Comparison of ENCODE assay signal across 8 mouse cellular contexts in genomic region chr10:81570238-81570800, GRCm38 (mm10). TPM values are rescaled to one million over a fixed set of nuclear protein-coding genes. Genes with fewer than 3 reads are reported as not detected.
DNase-seq lines count a peak whose midpoint lies in the region; ATAC-seq and TF ChIP-seq lines count a peak whose summit lies in the region.

No protein-coding gene starts in this region.

- H3K4me3 ChIP-seq in cerebellum, adult 2 months (replicated peaks; ENCODE audit: insufficient read depth, low read depth, low read length): peak overlapping the region; percentile 87
- peak overlapping the region; percentile 64; the same call in 1 of the 2 replicates for H3K4me3 ChIP-seq in spleen, adult 2 months (ENCODE audit: extremely low read depth, insufficient read depth, insufficient read length)
- peak overlapping the region; percentile 50 for H3K4me3 ChIP-seq in limb, embryonic 10.5 days
- H3K4me3 ChIP-seq in stomach, embryonic 14.5 days (ENCODE audit: low read depth, low read length): peak overlapping the region; percentile 30

- TF ChIP-seq POLR2A in cerebellum, adult 2 months (IDR thresholded peaks at IDR 0.05; ENCODE audit: borderline replicate concordance, insufficient read depth, low read length): no peak
- no peak for TF ChIP-seq POLR2A in spleen, adult 2 months (IDR thresholded peaks at IDR 0.05; ENCODE audit: low read depth, low read length)

- peak overlapping the region; percentile 49; the same call in 1 of the 2 replicates for H3K27ac ChIP-seq in cerebellum, adult 2 months (ENCODE audit: insufficient read depth, low read length)
- H3K27ac ChIP-seq in spleen, adult 2 months (ENCODE audit: insufficient read depth, low read length): no peak overlapping the region
- H3K27ac ChIP-seq in limb, embryonic 10.5 days: peak overlapping the region; percentile 87
- H3K27ac ChIP-seq in stomach, embryonic 14.5 days (ENCODE audit: low read length): peak overlapping the region; percentile 86

- no peaks in the 10 kb centered on the region for H3K9me3 ChIP-seq in limb, embryonic 10.5 days (replicated peaks)
- H3K9me3 ChIP-seq in stomach, embryonic 14.5 days (ENCODE audit: control insufficient read depth, low read depth, low read length): no peaks in the 10 kb centered on the region

- H3K27me3 ChIP-seq in cerebellum, adult 2 months (ENCODE audit: control insufficient read depth, insufficient read depth, low read length): no peaks in the 10 kb centered on the region
- H3K27me3 ChIP-seq in spleen, adult 2 months (ENCODE audit: control insufficient read depth, insufficient read depth, low read length): no peaks in the 10 kb centered on the region; the same call in 1 of the 2 replicates
- H3K27me3 ChIP-seq in limb, embryonic 10.5 days (ENCODE audit: low read depth, poor library complexity, severe bottlenecking): peaks cover 61% of the 10 kb centered on the region
- H3K27me3 ChIP-seq in stomach, embryonic 14.5 days (ENCODE audit: control insufficient read depth, insufficient read depth, low read length): no peaks in the 10 kb centered on the region

- WGBS in cerebellum, adult 2 months: 8% methylated on average over 11 of the region's 11 CpGs
- WGBS in spleen, adult 2 months: 16% methylated on average over 11 of the region's 11 CpGs
- 0% methylated on average over 9 of the region's 11 CpGs for WGBS in limb, embryonic 10.5 days
- 3% methylated on average over 8 of the region's 11 CpGs for WGBS in stomach, embryonic 14.5 days

- H3K9ac ChIP-seq in stomach, embryonic 14.5 days (replicated peaks; ENCODE audit: low read depth, low read length): no peak overlapping the region

- H3K36me3 ChIP-seq in spleen, adult 2 months (ENCODE audit: control insufficient read depth, insufficient read depth, low read length): peaks cover 7% of the 10 kb centered on the region
- H3K36me3 ChIP-seq in limb, embryonic 10.5 days: peaks cover 23% of the 10 kb centered on the region
- H3K36me3 ChIP-seq in stomach, embryonic 14.5 days (ENCODE audit: control insufficient read depth, insufficient read depth, low read length): peaks cover 17% of the 10 kb centered on the region

- TF ChIP-seq CTCF in cerebellum, adult 2 months (IDR thresholded peaks at IDR 0.05; ENCODE audit: borderline replicate concordance, insufficient read depth, low read depth, low read length): no peak
- no peak for TF ChIP-seq CTCF in spleen, adult 2 months (IDR thresholded peaks at IDR 0.05; ENCODE audit: extremely low read depth, insufficient read depth, insufficient read length, insufficient replicate concordance)

- DNase-seq in cerebellum, adult 2 months: no peak
- no peak for DNase-seq in cerebellum, postnatal 14 days
- no peak for DNase-seq in spleen, adult 2 months (ENCODE audit: low read depth in 1 of 2, low spot score in 2 of 2)
- no peak for DNase-seq in spleen, postnatal 10 days (ENCODE audit: low spot score in 2 of 2)
- peak; percentile 53 for DNase-seq in limb, embryonic 10.5 days (ENCODE audit: low spot score)
- DNase-seq in right cerebral cortex, postnatal 25 days: no peak
- no peak for DNase-seq in gastrocnemius, adult 18-20 months (ENCODE audit: low spot score)

- no peak for ATAC-seq in stomach, embryonic 14.5 days (ENCODE audit: insufficient number of reproducible peaks, insufficient read depth, low FRiP score, low read depth)

- H3K4me1 ChIP-seq in cerebellum, adult 2 months (ENCODE audit: control insufficient read depth, insufficient read depth, low read length): peaks cover 34% of the 10 kb centered on the region
- peaks cover 5% of the 10 kb centered on the region; the same call in 1 of the 2 replicates for H3K4me1 ChIP-seq in spleen, adult 2 months (ENCODE audit: control insufficient read depth, insufficient read depth, insufficient read length)
- peaks cover 90% of the 10 kb centered on the region for H3K4me1 ChIP-seq in limb, embryonic 10.5 days
- peaks cover 45% of the 10 kb centered on the region for H3K4me1 ChIP-seq in stomach, embryonic 14.5 days (ENCODE audit: control insufficient read depth, insufficient read depth, low read length)

- peak overlapping the region; percentile 70 for H3K4me2 ChIP-seq in stomach, embryonic 14.5 days (replicated peaks; ENCODE audit: low read depth, low read length)

RNA-seq across cellular contexts. Expression of gene Tle2, which starts 4.0 kb away (rescaled TPM):
- polyA plus RNA-seq in cerebellum, adult 2 months (2012; rRNA removed): 282 and 321 TPM in 2 replicates
- polyA plus RNA-seq in spleen, adult 2 months (2012; rRNA removed): 49.9 and 58.6 TPM in 2 replicates
- polyA plus RNA-seq in limb, embryonic 10.5 days (2016; fragmentation: Nextera tagmentation; extraction: Ambion mirVana): 17.1 and 28.2 TPM in 2 replicates
- 17.7 and 19.1 TPM in 2 replicates for polyA plus RNA-seq in stomach, embryonic 14.5 days (2014; fragmentation: Nextera tagmentation; extraction: Ambion mirVana)
- total RNA-seq in gastrocnemius, adult 18-20 months (2021): 1 to 10 TPM; 4.9 to 7.4 TPM

RNA-seq across cellular contexts. Expression of gene Aes, which starts 11.0 kb away (rescaled TPM):
- polyA plus RNA-seq in cerebellum, adult 2 months (2012; rRNA removed): 1,117 and 1,168 TPM in 2 replicates
- polyA plus RNA-seq in spleen, adult 2 months (2012; rRNA removed): 702 and 1,172 TPM in 2 replicates
- 337 and 432 TPM in 2 replicates for polyA plus RNA-seq in limb, embryonic 10.5 days (2016; fragmentation: Nextera tagmentation; extraction: Ambion mirVana)
- polyA plus RNA-seq in stomach, embryonic 14.5 days (2014; fragmentation: Nextera tagmentation; extraction: Ambion mirVana): 363 and 388 TPM in 2 replicates
- total RNA-seq in gastrocnemius, adult 18-20 months (2021): 100 to 1,000 TPM; 947 to 962 TPM

RNA-seq across cellular contexts. Expression of gene Gna11, which starts 25.3 kb away (rescaled TPM):
- polyA plus RNA-seq in cerebellum, adult 2 months (2012; rRNA removed): 105 and 107 TPM in 2 replicates
- 33.8 and 38.9 TPM in 2 replicates for polyA plus RNA-seq in spleen, adult 2 months (2012; rRNA removed)
- 88.5 and 91.5 TPM in 2 replicates for polyA plus RNA-seq in limb, embryonic 10.5 days (2016; fragmentation: Nextera tagmentation; extraction: Ambion mirVana)
- 86.2 and 89.3 TPM in 2 replicates for polyA plus RNA-seq in stomach, embryonic 14.5 days (2014; fragmentation: Nextera tagmentation; extraction: Ambion mirVana)
- total RNA-seq in gastrocnemius, adult 18-20 months (2021): 10 to 100 TPM; 26.2 to 31.8 TPM

RNA-seq across cellular contexts. Expression of gene Tle6, which starts 30.6 kb away (rescaled TPM):
- 8.7 and 9.6 TPM in 2 replicates for polyA plus RNA-seq in cerebellum, adult 2 months (2012; rRNA removed)
- polyA plus RNA-seq in spleen, adult 2 months (2012; rRNA removed): 14.3 and 15.6 TPM in 2 replicates
- 12.6 and 15.5 TPM in 2 replicates for polyA plus RNA-seq in limb, embryonic 10.5 days (2016; fragmentation: Nextera tagmentation; extraction: Ambion mirVana)
- 14.3 and 18.2 TPM in 2 replicates for polyA plus RNA-seq in stomach, embryonic 14.5 days (2014; fragmentation: Nextera tagmentation; extraction: Ambion mirVana)
- 1 to 10 TPM; 4.5 to 6.1 TPM for total RNA-seq in gastrocnemius, adult 18-20 months (2021)

RNA-seq across cellular contexts. Expression of gene BC025920, which starts 35.8 kb away (rescaled TPM):
- polyA plus RNA-seq in cerebellum, adult 2 months (2012; rRNA removed): 3.6 and 3.7 TPM in 2 replicates
- polyA plus RNA-seq in spleen, adult 2 months (2012; rRNA removed): 1.8 TPM in 2 replicates
- polyA plus RNA-seq in limb, embryonic 10.5 days (2016; fragmentation: Nextera tagmentation; extraction: Ambion mirVana): 1.4 TPM in 2 replicates
- polyA plus RNA-seq in stomach, embryonic 14.5 days (2014; fragmentation: Nextera tagmentation; extraction: Ambion mirVana): 0.57 and 0.69 TPM in 2 replicates
- total RNA-seq in gastrocnemius, adult 18-20 months (2021): 1 to 10 TPM; 3.1 to 3.3 TPM

Comparison
In these comparisons a context has a peak if more than half of its experiments do, and no peak if none do; other contexts are left out.
1. H3K4me3 ChIP-seq: peak in every context shown above with its lines; median percentile 87 in cerebellum, adult 2 months; 64 in spleen, adult 2 months; 50 in limb, embryonic 10.5 days; 30 in stomach, embryonic 14.5 days.